Mouse (Mus musculus): ENCODE measurements around the gene Mecom.

Gene Mecom

DNA sequence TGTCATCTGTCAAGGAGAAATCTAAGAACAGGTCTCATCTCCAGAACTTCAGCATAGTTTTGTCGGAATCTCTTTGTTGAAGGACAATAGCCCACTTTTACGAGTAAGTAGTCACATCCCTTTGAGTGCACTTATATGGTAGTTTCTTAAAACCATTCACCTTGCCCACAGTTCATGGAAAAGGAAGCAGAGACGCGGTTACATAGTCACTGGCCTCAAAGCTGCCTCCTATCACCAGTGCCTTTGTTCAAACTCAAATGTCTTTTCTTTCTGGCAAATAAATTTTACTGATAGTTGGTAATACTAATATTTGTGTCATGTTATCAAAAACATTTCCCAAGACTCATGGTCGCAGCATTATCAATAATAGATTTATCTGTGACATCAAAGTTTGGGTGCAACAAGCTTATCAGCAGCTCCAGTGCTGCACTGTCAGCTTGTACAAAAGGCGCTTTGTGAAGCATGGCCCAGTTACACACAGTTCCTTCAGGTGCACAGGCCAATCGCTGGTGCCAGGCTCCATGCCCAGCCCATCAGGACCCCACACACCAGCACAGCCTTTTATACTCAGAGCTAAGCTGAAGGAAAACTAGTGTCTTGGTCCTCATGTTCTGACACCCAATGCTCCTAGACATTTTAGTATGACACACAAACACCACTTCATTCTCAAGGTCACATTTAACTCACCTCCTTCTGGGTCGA is 399.3 kb downstream of the Mecom start:
- DNase-seq (ENCODE audit: low spot score): no peak

DNA sequence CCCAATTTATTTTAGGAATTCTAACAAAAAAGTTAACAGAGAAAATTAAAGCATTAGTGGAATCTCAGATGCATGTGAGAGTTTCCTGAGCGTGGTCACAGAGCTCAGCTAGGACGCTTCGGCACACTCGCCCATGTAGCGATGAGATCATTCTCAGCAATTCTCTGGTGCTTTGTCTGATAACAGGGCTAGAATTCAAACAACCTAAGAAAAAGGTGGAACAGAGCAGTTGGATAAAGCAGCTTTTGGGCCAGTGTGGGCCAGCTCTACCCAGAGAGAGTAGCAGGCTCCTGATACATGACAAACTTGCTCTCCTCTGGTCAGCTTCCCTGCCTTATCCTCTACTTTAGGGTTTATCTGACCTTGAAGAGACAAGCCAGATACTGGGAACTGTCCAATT is 402.8 kb downstream of the Mecom start:
- DNase-seq (ENCODE audit: low spot score): no peak

DNA sequence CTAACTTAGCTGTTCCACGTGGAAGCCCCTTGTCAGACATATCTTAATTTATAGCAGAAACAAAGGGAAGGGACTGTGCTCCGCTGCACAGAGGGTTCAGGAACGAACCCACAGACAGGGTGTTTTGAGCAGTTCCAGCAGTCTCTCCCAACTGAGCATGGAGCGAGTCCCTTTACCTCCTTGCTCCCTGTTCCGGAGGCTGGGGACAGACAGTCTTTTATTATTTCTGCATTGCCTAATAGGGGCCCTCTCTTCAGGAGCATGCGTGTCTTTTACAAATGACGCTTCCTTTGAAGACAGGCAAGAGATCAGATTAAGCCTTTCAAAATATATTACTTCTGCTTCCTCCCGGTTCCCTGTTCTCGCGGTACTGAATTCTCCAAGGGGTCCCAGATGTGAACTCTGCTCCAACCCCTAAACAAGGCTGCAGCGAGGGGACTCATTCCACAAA is 403.8 kb downstream of the Mecom start:
- DNase-seq (ENCODE audit: low spot score): no peak

DNA sequence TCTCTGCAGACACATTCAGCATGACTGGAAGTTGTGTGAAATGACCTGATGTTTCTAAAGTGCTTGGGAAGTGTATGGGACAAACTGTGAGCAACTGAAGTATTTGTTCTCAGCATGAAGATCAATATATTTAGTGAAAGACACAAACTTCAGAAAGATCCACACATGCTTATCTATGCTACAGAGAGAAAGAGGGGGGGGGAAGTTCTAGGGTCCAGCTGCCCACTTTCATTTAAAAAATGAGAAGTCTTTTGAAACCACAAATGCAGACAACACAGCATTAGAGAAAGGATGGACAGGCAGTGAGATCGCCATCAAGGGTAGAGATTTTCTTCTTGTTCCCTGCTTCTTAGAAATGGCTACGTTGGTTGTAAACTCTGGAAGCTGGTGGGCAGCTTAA is 404.4 kb downstream of the Mecom start:
- DNase-seq (ENCODE audit: low spot score): no peak

DNA sequence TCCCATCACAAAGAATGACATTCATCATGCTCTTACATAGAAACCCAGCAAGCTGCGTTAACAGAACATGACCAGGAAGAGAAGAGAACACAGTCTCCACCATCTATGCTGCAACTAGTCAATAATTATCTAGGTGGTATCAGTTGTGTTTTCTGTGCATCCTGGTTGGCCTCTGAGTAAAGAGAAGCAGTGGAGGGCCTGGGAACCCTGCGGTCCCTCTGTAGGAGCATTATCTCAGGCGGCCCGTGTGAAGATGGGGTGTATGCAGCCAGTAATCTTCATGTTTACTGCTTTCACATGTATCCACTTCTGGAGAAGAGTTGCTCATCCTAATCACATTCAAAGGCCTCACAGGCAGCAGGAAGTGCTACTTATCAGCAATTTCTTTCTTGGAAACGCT is 407.5 kb downstream of the Mecom start:
- DNase-seq (ENCODE audit: low spot score): no peak

DNA sequence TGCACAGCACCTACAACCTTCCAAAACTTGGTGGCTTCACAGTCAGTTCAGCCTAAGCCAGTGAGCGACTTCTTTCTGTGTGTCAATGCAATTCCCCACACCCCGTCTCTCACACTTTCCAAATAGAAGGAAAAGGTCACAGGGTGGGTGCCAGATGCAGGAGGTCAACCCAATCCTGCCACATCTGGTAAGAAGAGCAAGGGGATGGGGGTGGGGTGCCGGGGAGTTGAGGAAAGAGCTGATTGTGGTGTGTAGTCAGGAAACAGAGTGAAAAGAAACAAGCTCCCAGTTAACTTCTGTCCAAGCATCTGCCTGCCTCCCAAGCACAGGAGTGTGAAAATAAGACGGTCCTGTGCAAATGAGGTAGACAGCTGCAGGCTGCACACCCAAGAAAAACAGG is 408.1 kb downstream of the Mecom start:
- DNase-seq (ENCODE audit: low spot score): no peak

DNA sequence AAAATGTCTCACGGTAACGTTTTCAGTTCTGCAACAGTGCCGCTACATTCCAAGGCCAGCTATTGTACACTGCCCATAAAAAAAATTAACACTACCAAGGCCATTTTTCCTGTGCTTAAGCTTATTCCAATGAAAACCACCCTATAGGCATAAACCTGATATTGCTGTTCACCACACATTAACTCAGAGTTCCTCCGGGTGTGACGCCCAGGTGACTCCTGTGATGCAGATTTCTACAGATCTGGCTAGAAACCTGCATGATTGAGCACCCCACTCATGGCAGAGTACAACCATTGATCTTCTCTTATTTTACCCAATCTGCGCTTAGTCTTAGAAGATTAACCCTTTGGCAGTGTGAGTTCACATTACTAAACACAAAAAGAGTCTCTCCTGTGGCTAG is 409.2 kb downstream of the Mecom start:
- DNase-seq (ENCODE audit: low spot score): no peak

DNA sequence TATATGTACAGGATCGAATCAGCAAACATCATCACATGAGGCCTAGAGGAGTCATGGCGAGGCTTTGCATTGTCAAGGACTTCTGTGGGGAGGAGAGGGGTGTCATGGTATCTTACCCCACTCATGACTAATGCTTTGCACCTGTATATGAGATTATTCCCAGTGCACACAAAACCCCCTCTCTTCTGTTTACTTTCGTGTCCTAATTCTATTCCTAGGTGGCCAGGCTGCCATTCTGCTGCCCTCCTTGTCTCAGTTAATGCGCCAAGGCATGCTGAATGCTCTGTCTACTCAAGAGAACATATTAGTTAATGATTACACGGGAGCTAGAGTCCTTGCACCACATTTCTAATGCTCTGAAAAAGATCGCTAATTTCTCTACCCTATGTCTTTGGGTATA is 412.0 kb downstream of the Mecom start:
- no peak for DNase-seq (ENCODE audit: low spot score)

DNA sequence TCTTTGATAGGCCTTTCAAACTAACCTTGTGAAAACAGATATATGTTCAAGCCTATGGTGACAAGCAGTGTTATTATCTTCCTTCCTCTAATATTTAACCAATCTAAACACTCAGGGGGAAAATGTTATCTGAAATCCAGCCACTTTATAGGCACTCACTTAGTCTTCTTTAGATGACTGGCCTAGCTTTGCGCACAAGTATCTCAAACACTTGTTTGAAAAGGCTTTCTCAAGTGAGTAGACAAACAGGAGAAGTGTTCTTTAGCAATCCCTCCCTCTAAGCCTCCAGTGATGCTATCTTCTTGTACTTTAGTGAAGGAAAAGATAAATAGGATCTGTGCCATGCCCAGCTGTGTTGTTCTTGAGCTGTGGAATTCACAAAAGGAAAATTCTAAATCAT is 412.7 kb downstream of the Mecom start:
- no peak for DNase-seq (ENCODE audit: low spot score)

DNA sequence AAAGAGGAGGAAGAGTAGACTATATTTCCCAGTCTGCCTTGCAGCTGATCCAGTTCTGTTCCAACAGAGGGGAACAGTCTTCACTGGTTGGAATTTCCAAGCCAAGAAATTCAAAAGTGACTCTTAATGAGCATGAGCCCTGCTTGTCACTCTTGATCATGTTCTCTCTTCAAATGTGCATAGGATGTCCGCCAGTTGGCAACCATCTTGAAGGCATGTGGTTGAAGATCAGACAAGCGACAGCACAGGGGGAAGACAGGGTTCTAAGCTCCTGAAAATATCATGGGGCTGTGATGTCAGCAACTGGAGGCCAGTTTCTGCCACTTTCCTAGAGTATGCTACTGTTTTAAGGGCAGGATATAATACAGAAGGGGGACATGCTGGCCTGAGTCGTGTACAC is 414.8 kb downstream of the Mecom start:
- no peak for DNase-seq (ENCODE audit: low spot score)

DNA sequence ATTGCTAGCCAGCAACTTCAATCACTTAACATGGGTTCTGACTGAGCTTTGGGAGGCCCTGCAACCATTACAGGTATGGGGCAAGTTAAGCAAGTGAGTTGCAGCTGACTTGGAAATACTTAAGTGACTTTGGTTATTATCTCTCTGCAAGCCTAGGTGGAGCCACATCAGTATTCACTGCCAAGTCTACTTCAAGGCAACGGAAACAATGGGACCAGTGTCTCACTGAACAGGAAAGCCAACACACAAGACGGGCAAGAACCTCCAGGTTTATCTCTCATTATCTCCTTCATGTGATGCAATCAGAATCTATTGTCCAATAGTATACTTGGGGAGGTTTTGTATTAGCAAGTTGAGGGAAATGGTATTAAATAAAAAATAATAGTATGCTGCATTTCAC is 415.4 kb downstream of the Mecom start:
- no peak for DNase-seq (ENCODE audit: low spot score)

DNA sequence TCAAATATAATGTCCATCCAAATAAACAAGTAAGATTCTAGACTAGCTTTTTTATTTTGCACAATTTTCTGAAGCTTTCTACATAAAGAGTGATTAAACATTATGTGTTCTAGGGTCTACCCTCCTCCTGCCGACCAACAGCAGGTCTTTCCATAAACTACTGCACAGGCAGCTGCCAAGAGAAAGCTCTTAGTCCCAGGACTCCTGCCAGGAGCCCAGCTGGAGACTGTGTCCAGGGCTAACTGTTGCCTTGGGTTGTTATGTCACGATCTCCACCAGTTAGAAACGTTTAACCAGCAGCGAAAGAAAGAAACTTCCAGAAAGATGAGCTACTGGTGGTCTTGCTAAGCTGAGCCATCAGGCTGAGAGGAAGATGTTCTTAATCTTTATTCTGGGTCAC is 417.3 kb downstream of the Mecom start:
- DNase-seq (ENCODE audit: low spot score): no peak

DNA sequence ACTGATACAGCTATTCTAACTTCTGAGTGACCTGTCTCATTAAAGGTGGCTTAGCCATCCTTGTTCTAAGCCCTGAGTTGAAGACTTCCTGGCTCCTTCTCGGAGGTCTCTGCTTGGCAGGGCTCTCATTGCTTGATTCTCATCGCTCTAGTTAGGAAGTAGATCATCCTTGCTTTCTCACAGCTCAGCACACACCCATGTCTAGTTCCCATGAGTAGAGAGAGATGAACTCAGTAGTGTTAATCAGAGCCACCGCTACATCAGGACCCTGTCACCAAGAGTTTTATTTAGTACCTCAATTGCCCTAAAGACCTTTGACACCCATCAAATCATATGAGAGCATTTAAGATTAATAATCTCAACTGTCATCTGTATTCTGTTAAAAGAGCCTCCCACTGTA is 425.2 kb downstream of the Mecom start:
- DNase-seq (ENCODE audit: low spot score): no peak

DNA sequence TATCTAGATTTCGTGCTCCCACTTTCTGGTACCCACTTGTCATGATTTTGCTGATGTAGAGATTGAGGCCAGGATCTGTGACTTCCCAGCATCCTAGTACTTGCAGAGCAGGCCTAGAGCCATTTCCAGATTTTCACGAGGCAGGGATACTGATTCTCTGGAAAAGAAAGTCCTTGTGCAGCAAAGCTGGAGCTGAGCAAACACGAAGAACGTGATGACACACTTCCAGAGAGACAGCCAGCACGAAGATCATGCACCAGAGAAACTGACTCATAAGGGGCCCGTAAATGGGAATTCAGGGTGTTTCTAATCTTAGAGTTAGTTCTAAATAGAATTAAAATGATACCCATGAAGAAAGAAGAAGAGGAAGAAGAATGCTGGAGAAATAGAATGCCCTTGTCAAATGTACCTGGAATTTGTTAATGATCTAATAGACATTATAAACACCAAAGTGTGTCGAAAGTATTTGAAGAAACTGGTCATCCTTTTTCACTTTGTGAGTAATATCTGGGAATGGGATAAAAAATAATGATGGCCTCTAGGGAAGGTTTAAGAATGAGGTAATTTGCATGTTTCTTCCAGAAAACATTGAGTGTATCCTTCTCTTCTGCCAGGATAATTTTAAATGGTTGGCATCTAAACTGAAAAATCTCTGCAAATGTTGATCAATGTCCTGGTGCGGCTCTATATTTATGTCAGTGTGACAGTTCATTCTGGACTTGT is 426.9 kb downstream of the Mecom start:
- DNase-seq (ENCODE audit: low spot score): no peak

DNA sequence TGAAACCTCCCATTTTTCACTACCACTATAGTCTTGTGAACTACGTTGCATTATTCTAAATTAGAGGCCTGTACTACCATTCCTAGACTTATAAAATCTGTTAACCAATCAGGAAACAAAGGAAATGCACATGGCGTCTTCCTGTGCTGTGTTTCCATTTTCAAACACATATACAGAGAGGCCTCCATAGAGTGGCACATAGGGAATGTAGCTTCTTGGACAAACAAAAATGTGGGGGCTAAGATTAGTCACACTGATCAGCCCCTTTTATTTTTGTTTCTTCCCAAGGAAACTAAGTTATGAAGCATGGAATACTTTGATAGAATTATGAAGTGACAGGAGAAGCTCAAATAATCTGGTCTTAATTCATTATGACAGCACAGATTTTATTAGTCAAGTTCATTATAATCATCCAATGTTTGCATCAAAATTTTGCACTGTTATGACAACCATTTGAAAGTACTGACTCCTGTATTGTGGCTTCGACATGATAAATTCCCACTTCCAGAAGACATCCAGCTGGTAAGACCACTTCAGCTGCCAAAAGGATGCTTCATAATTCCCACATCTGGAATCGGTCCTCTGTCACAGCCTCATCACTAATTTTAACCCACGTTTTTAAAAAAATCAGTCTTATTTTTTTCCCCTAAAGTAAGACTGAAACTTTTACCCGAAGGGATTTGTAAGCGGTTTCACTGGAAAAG is 429.1 kb downstream of the Mecom start:
- DNase-seq (ENCODE audit: low spot score): no peak

DNA sequence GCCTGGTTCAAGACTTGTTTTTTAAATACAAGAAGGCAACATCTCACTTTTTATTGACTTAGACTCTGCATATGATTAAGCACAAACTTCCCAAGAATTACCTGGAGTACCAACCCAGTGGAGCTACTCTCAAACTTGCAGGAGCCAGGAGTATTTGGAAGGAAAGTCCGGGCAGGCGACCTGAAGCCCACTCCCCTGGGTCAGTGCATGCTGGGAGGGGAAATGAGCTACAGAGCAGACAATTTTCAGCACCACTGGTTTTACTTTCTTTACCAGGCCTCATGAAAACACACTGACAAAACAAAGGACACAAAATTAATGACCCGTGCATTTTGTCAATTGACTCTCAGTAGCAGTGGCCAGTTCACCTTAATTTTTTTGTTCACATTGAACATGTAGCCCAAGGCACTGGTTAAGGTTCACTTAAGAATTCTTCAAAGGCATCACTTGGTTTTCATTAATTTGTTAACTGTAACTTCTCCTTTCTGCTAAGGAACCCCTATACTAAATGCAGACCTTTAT is 434.5 kb downstream of the Mecom start:
- DNase-seq (ENCODE audit: low spot score): no peak

DNA sequence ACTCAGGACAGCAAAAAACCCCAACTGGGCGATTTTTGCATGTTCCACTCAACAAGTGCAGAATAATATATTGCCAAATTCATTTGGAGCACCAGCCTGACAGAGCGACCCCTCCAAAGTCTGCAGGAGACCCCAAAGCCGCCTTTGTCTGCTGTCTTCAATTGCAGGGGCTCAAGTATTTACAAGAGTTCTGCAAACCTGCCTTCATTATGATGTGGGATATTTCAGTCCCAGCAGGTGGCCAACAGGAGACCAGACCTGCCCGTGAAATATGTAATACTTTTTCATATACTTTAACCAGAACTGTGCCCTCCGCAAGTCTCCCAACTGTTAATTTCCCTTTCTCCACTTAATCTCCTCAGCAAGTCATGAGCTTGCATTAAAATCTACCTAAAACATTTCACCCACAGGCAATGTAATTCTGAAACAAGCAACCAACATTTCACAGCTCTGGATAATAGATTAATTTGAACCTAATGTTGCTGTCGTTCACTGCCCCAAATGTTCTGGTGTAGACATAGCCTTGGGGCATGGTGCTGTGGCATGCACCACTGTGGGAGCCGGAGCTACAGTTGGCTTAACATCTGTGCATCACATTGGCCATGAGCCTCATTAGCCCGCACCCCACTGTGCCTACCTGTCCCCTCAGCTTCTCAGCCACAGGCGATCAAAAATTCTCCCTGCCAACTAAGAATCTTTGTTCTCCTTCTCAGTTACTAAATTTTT is 439.7 kb downstream of the Mecom start:
- DNase-seq (ENCODE audit: low spot score): no peak

DNA sequence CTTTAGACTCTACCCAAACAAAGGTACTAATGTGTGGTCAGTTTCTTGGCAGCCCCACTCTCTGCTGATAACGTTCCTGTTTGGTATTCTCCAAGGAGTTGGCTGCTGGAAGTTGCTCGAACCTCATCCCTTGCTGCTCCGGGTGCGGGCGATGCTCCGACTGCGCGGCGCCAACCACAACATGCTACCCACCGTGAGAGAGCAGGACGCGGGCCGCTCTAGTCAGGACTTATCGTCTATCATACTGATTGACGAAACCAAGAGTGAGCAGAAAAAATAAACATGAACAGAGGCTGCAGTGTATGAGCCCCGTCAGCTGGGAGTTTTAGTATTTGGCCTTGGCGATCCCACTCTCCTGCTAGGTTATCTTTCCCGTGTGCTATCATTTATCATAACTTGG is 441.3 kb downstream of the Mecom start:
- DNase-seq (ENCODE audit: low spot score): peak; percentile 49

DNA sequence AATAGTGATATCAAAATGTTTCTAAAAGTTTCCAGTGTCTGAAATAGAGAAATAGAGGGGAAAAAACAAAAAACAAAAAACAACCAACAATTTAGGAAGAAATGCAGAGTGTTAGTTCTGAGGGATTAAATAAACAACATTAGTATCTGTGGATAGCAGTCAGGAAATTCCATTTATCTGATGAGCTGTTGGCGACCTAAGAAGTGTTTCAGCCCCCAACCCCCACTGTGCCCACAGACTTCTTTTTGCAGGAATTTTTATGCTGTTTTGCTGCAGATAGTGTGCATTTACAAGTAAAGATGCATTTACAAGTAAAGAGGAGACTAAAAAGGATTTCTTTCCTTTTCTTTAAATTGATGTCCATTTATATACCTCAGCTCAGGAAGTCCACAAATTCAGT is 441.9 kb downstream of the Mecom start:
- no peak for DNase-seq (ENCODE audit: low spot score)

DNA sequence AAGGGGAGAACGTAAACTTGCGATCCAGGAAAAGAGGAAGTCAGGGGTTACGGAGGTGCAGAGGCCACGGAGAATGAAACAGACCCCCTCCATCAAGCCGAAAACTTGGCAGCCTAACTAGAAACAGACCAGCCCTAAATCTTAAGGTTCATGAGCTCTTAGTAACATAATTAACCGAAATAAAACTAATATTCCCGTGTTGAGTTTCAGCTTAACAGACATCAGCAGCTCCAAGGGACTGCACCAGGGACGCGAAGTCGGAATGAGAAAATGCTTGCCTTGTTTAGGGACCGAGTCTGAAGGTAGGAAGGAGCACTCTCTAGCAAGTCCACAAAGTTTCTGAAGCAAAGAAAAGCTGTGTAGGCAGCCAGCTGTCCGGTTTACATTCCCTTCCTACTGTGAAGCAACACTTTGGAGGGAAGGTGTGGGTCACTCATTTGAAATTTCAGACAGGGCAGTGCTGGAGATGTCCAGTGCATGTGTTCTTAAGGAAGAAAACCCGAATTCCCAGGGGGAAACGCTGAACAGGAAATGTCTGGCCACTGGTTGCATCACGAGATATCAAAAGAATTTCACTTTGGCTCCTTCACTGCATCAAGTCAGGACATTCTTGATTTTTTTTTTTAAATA is 442.5 kb downstream of the Mecom start:
- no peak for DNase-seq (ENCODE audit: low spot score)

DNA sequence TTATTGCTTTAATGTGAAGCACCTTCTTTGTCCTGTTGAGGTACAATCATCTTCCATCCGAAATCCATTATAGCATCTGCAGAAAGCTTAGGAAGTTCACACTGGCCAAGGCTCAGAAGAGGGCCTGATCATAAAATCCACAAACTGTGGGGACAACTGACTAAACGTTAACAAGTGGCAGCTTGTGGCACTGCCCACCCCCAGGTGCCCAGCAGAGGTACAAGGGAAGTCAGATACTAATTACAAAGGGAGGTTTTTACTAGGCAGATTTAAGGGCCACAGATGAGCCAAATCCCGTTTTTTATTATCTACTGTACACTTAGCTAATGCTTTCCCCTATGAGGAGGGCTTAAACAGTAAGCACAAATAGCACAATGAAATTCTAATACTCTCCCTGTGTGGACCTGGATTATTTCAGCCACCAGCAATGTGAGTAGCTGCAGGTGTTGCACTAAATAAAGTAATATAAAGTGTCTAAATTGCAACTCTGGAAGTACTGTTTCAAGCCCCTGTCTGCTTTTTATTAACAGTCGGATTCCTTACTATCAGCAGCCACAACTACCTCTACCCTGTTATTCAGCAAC is 443.2 kb downstream of the Mecom start:
- no peak for DNase-seq (ENCODE audit: low spot score)

DNA sequence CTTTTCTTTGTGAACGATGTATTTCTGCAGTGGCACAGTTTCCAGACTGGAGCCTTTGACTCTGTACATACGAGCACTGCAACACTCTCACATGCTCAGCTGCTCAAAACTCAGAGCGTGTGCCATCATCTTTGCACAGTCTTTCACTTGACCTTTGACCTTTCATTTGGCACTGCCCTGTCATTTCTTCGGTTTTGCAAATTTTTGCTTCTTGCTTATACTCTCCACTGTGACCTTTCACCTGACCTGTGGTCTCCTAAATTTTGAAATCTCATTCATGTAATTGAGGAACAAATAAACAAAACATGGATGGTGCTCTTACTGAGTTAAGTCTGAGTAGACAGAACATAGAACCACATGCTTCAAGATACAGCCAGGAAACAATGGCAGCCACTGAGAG is 446.7 kb downstream of the Mecom start:
- no peak for DNase-seq (ENCODE audit: low spot score)

All from testis, postnatal 10 days (tissue).